Mouse (Mus musculus) brain, adult 2 months (tissue): ENCODE data around the gene Plac8.

Experiments
- DNase-seq: peaks from one replicate; pipeline ENCODE4 v3.0.0; 2011; ENCODE audit warnings: low read depth, low spot score

The Plac8 gene

DNA sequence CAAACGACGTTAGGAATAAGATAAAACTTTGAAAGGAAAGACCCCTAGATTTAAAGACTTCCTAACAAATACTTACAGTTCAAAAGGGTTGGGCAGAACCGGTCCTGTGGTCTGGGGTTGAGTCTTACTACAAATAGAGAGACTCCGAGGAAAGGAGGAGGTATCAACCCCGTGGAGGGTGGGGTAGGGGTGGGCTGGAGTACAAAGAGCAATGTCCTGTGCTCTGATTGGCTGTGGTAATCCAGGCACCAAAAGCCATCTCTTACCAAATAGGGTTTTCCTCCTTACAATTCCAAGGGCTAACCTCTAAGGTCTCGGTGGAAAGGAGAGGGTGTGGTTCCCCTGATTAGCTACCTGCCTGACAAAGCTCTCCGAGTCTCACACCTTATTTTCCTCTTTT, at the start of gene Plac8:
Plac8 (minus strand) TSS at position 177 of the 400 bp plus-strand sequence.
- DNase-seq = no peak

GRCm38 (mm10) chr5:100620952-100621351, 48.9 kb upstream of the Plac8 start:
- no peak for DNase-seq

DNA sequence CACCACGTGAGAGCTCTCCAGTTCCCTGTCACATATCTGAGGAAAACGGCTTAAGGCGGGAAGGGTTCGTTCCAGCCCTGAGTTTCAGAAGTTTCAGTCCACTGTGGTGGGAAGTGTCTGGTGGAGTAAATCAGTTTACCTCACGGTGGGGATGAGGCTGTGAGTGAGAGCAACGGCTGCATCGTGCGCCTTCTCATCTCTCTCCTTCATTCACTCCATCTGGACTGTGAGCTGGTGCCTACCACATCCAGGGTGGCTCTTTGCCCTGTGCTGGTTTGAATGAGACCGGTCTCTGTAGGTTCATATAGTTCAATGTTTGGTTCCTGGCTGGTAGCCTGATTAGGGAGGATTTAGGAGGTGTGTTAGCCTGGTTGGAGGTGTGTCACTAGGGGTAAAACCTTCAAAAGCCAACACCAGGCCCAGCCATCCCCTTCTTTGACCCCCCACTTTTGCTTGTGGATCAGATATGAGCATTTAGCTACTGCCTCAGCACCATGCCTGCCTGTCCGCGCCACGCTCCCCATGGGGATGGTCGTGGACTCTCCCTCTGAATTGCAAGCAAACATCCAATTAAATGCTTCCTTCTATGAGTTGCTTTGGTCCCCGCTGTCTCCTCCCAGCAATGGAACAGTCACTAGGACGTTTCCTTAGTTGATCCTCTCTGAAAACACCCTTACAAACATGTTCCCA, 47.7 kb upstream of the Plac8 start:
- no peak for DNase-seq

DNA sequence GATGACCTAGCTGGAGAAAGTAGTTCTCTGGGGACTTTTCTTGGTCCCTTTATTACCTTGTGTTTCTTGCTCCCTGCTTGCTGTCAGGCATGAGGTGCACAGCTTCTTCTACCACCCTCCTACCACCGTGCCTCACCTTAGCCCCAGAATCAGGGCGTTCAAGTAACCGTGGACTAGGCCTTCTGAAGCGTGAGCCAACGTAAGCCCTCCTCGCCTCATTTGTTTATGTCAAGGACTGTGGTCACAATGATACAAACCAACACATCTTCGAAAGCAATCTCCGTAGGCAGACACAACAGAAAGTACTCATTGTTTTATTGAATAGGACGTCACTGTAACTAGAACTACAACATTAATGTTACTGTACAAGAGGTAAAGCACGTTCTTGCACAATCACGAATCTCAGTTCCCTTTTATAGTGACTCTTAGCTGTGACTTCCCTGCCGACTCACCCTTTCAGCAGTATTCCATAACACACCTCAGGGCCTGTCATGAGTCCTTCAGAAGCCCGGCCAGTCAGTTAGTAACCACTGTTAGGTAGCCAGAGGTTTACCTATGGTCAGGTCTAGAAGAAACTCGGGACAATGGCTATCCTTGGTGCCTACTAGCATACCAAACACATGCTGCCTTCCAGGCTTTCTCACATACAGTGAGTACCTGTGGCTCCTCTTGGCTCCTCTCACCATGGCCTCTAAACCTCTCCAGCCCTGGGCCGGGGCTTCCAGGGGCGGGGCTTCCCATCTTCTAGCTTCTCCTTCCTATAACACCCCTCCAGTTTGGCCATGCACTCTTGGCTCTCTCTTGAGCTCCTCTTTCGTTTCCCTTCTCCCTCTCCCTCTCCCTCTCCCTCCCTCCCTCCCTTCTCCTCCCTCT, 42.1 kb upstream of the Plac8 start:
- DNase-seq = no peak

- no peak for DNase-seq
Observed at GRCm38 (mm10) chr5:100607868-100608267, 35.8 kb upstream of the Plac8 start.

GRCm38 (mm10) chr5:100607090-100607762, 35.2 kb upstream of the Plac8 start:
- DNase-seq = no peak

DNA sequence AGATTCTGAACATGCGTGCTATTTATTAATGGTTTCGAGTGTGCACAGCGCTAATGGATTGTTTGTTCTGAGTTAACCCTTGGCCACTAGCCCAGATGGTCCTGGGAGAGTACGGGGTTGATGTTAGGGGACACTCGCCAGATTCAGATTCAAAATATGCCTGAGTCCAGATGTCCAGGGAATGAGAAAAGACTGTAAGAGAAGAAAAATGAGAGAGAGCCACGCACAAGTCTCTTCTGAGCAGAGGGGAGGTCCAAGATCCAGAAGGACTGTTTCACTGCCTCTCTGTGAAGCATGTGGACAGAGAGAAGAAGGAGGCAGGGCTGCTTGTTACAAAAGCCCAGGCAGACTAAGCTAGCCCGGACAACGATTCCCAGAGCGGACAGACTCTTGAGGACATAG, 33.8 kb upstream of the Plac8 start:
- peak; percentile 3 for DNase-seq

DNA sequence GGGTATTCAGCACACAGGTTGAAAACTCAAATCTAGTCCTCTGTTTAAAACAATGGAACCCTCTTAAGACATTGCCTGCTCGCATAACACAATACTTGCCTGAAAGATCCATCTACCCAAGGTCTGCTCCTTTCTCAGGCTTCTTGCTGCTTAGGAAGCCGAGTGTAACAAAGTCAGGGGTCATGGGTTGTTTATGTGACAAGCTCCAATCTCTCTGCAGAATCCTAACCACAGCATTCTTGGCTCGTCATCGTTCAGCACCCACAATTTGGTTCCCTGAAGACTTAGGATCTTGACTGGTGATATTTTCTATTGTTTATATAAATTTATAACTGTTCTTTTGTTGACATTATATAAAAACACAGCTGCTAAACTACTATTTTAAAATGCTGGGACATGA, 32.0 kb upstream of the Plac8 start:
- no peak for DNase-seq

DNA sequence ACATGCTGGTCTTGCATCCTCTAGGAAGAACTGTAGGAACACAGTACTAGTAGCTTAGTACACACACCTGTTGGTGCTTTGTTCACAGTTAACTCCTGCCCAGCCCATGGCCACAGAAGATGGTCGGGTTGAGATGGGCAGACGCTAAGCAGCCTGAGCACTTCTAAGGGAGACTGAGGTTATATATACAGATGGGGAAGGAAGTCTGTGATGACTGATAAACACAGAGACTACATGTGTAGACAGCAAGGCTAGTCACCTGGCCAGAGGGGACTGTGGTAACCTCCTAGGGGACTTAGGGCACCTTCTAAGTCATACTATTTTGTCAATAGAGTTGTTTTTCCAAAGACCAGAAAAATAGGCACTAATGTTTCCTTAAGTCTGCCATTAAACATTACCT, 29.8 kb upstream of the Plac8 start:
- DNase-seq = no peak

DNA sequence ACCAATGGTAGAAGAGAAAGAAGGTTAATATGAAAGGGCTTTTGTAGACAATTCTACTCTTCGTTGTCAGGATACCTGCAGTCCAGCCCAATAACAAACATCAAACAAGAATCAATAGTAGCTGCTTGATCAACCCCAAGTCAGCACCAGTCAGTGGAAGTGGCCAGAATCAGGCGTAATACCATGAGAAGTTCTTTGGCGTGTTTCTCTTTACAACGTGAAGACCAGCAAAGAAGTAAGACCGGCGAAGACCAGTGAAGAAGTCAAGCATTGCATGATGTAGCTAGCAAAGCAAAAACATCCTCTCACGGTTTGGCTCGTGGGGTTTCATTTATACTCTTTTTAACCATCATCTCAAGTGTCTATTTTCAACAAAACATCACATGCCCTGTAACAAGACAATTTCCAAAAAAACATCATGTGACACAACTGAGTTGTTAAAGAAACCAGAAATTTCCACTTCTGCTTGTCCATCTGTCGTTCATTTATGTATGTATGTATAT, 27.0 kb upstream of the Plac8 start:
- DNase-seq = no peak

- peak; percentile 3 for DNase-seq
Observed at GRCm38 (mm10) chr5:100597886-100598485, 25.9 kb upstream of the Plac8 start.

DNA sequence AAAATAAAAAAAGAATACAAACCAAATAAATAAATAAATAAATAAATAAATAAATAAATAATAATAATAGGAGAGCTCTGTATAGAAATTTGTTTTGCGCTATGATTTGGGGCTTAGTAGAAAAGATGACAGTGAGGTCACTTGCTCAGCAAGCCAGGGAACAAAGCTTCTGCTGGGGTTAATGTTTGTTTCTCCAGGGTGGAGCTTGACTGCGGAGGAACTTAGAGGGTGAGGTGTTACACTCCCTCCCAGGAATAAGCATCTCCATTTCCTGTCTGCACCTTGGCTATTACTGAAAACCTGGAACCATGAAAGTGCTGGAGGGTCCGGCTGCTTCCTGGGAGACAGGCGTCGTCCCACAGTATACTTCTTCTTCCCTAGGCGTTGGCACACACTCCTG, 24.0 kb upstream of the Plac8 start:
- DNase-seq = no peak

- no peak for DNase-seq
Observed at GRCm38 (mm10) chr5:100594803-100595467, 22.9 kb upstream of the Plac8 start.

GRCm38 (mm10) chr5:100590505-100590904, 18.5 kb upstream of the Plac8 start:
- DNase-seq = no peak

DNA sequence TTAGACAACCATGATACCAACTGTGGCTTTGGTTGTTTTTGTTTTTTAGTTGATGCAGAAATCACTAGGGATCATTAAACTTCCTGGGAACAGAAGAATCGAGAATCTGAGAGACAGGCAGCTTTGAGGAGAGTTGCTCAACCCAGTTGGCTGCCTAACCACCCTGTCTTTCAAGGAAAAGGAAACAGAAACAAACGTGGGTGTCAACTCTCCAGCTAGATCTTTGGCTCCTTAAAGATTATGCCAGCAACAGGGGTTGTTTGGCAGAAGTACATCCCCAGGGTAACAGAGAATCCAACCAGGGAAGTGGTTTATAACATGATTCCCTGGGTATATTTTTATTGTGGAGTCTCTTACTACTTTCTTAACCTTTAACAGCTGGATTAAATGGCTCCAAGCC, 15.6 kb upstream of the Plac8 start:
- DNase-seq = peak; percentile 11

DNA sequence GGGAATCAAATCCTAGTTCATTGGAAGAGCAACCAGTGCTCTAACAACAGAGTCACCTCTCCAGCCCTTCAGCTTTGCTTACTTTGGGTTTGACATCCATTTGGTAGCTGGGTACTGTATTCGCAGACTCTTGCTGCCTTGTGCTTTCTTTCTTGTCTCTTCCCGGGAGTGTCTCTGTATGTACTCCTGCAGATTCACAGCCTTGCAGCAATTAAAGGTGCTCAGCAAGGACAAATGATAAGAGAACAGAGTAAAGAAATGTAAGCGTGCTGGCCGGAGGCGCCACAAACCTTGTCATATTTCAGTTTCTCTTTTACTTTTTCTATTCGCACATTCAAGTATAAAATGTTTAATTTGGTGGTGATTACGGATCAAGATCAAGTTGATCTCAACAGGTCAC, 15.1 kb upstream of the Plac8 start:
- DNase-seq = no peak

DNA sequence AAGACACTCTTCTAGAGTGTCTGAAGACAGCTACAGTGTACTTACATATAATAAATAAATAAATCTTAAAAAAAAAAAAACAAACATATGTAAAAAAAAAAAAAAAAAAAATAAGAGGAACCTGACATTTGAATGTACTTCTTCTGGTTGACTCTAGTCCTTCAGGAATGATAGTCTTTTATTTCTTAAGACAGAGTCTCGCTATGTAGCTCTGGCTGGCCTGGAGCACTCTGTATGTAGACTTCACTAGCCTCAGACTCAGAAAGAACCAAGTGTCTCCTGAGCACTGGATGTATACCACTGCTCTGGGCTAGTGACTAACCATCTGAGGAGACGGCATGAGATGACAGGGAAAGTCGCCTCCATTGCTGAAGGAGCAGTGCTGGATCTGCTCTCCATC, 13.6 kb upstream of the Plac8 start:
- DNase-seq = no peak

DNA sequence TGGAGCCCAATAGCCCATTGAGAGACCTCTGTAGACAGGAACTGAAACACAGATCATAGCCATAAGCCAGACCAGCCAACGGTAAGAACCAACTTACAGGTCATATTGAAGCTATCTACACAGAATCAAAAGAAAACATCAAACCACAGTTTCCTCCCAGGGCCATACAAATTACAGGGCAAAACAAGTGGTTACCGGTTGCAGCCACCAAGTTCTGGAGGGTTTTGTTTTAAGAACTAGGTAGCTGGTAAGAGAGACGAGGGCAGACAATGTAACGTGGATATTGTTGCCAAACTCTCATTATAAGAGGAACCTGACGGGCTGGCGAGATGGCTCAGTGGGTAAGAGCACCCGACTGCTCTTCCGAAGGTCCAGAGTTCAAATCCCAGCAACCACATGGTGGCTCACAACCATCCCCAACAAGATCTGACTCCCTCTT, 13.2 kb upstream of the Plac8 start:
- no peak for DNase-seq

DNA sequence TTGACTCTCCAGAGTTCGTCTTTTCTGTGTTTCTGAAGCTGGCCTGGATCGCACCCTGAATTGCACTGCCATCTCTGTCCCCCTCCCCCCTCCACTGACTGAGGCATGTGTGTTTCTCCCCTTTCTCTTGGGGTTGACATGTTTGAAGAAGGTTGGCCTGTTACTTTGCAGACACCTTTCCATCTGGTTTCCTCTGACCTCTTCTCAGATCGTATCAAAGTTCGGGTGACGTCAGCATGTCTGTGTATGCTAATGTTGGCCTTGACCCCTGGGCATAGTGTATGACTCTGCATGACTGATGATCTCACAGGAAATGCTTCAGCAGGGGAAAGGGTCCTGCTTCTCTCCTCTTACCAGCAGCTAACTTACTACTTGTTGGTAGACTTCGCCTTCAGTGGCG, 11.0 kb upstream of the Plac8 start:
- no peak for DNase-seq

- DNase-seq = peak; percentile 7
Observed at GRCm38 (mm10) chr5:100582435-100582826, 10.4 kb upstream of the Plac8 start.
